Mouse (Mus musculus): Measurements from ENCODE around the gene Tcf7l2.

DNA sequence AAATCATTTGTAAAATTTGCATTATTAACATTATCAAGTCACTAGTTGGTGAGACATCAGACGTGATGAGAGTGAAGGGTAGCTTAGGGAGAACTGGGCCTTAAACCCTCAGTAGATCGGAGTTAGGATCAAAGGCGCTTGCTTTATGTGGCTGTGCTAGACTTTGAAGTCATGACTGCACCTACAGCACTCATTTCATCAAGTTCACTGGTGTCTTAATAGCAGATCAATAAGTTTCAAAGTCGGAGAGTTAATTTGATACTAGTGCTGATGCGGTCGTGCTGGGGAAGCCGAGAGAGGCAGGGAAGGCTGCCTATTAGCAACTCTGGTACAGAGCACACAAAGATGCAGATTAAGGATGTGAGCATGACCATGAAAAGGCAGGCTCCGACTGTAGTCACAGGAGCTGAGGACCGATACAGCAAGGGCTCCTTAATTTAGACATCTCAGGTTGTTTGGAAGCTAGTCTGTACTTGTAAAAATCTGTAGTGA, 150.1 kb downstream of the Tcf7l2 start:
- TF ChIP-seq CTCF (IDR thresholded peaks at IDR 0.05; ENCODE audit: low read depth), result no peak
- no peak for TF ChIP-seq EP300 (IDR thresholded peaks at IDR 0.05; ENCODE audit: low read depth)

Data from liver, embryonic 14.5 days (tissue).